Mouse (Mus musculus): Measurements from ENCODE around the gene Znrf1. TPM values are rescaled to one million over a fixed set of nuclear protein-coding genes. Genes with fewer than 3 reads are reported as not detected.

Gene Znrf1
- polyA plus RNA-seq, 1 experiment from 2014 or later = 23.1 TPM

DNA sequence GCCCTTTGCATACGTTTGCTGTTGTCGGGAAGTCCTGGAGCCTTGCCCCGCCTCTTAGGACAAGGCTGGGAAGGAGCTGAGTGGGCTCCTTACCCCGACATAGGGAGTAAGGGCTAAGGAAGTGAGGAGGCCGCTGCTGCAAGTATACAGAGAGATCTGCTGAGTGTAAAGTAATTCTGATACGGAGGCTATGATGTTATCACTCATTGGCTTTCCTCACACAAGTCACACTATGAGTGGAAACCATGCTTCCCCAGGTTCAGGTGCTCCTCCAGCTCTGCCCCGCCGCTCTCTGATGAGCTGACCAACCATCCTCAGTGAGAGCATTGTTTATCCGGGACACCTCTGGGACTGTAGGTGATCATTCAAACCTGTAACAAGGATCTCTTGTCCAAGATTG, 30.4 kb downstream of the Znrf1 start:
- Histone ChIP-seq H3K4me2 (0 out of 2 replicates have a peak overlapping the region, but pooled peaks have one; percentile 19), H3K27me3 (ENCODE audit: control insufficient read depth, insufficient read depth, low read length) (no peaks in the 10 kb centered on the region), H3K36me3 (ENCODE audit: control insufficient read depth, insufficient read depth, low read length) (no peaks in the 10 kb centered on the region), H3K4me1 (ENCODE audit: control insufficient read depth, insufficient read depth, low read length) (peaks cover 33% of the 10 kb centered on the region), H3K27ac (ENCODE audit: low read depth, low read length) (peak overlapping the region; percentile 15; the same call in 1 of the 2 replicates), H3K4me3 (ENCODE audit: low read depth, low read length) (no peak overlapping the region), H3K9me3 (replicated peaks; ENCODE audit: control insufficient read depth, low read length) (no peaks in the 10 kb centered on the region), H3K9ac (ENCODE audit: low read depth, low read length) (peak overlapping the region; percentile 22; the same call in 1 of the 2 replicates)
- WGBS (ENCODE audit: insufficient replicate concordance) = 59% methylated on average over 9 of the region's 9 CpGs
- ATAC-seq (replicated peaks; ENCODE audit: insufficient number of reproducible peaks, low FRiP score, low TSS enrichment) = no peak

DNA sequence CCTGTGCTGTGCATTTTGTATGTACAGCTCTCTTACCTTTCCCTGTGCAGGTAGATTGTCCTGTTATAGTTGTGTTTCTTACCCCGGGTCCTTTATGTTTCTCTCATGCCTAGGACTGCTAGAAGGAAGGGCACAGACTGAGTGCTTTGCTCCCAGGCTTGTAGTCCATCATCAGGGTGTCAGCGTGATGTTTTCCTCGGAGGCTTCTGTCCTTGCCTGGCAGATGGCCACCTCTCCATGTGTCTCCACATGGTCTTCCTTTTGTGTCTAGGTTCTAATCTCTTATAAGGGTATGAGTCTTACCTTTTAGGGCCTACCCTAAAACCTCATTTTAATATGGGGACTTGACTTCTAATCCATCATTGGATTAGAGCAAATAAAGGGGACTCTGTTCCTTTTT, 31.7 kb downstream of the Znrf1 start:
- 51% methylated on average over 3 of the region's 3 CpGs for WGBS (ENCODE audit: insufficient replicate concordance)
- Histone ChIP-seq H3K4me2 (no peak overlapping the region), H3K27me3 (ENCODE audit: control insufficient read depth, insufficient read depth, low read length) (no peaks in the 10 kb centered on the region), H3K27ac (ENCODE audit: low read depth, low read length) (peak overlapping the region; percentile 30; the same call in 1 of the 2 replicates), H3K4me3 (ENCODE audit: low read depth, low read length) (no peak overlapping the region), H3K9me3 (replicated peaks; ENCODE audit: control insufficient read depth, low read length) (no peaks in the 10 kb centered on the region), H3K36me3 (ENCODE audit: control insufficient read depth, insufficient read depth, low read length) (no peaks in the 10 kb centered on the region), H3K9ac (ENCODE audit: low read depth, low read length) (no peak overlapping the region), H3K4me1 (ENCODE audit: control insufficient read depth, insufficient read depth, low read length) (peaks cover 36% of the 10 kb centered on the region)
- no peak for ATAC-seq (replicated peaks; ENCODE audit: insufficient number of reproducible peaks, low FRiP score, low TSS enrichment)

DNA sequence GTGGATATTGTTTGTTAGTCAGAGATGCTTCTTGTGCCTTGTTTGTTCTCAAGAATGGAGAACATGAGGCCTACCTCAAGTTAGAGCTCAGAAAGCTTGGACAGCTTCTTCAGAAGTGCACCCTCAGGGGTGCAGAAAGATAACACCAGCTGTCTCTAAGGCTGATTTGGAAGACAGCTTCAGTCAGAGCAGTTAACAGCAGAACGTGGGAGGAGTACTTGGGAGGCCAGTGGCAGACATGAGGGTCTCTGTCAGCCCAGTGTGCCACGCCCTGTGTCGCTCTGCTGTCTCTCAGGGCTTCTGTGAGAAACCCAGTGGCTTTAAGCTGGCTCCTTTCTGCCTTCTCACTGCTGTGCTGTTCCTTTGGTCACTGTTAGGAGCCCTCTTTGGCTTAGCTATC, 32.1 kb downstream of the Znrf1 start:
- no peaks in the 10 kb centered on the region for H3K36me3 ChIP-seq (ENCODE audit: control insufficient read depth, insufficient read depth, low read length)
- H3K9ac ChIP-seq (ENCODE audit: low read depth, low read length) = 0 out of 2 replicates have a peak overlapping the region, but pooled peaks have one; percentile 11
- H3K4me3 ChIP-seq (ENCODE audit: low read depth, low read length) = no peak overlapping the region
- no peaks in the 10 kb centered on the region for H3K9me3 ChIP-seq (replicated peaks; ENCODE audit: control insufficient read depth, low read length)
- H3K27ac ChIP-seq (ENCODE audit: low read depth, low read length) = peak overlapping the region; percentile 30
- H3K4me1 ChIP-seq (ENCODE audit: control insufficient read depth, insufficient read depth, low read length) = peaks cover 40% of the 10 kb centered on the region
- no peak for ATAC-seq (replicated peaks; ENCODE audit: insufficient number of reproducible peaks, low FRiP score, low TSS enrichment)
- no peak overlapping the region; the same call in 1 of the 2 replicates for H3K4me2 ChIP-seq
- H3K27me3 ChIP-seq (ENCODE audit: control insufficient read depth, insufficient read depth, low read length) = no peaks in the 10 kb centered on the region
- 44% methylated on average over 3 of the region's 3 CpGs for WGBS (ENCODE audit: insufficient replicate concordance)

DNA sequence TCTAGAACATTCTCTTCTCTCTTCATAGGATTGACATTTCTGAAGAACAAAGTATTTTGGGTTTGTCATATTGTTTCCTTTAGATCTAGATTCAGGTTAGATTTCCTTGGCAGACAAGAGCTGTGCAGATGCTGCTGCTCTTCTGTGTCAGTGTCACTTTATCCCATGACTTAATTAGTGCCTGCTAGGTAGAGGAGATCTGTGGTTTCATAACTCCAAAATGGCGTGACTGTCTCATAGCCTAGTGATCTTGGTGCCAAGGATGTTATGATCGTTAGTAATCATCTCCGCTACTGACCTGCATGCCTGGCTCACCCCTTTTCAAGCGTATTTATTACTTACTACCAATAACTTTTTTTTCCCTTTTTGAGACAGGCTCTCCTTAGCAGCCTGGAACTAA, 34.0 kb downstream of the Znrf1 start:
- no peak overlapping the region for H3K4me3 ChIP-seq (ENCODE audit: low read depth, low read length)
- H3K36me3 ChIP-seq (ENCODE audit: control insufficient read depth, insufficient read depth, low read length) = no peaks in the 10 kb centered on the region
- no peak overlapping the region for H3K4me2 ChIP-seq
- no peak overlapping the region for H3K27ac ChIP-seq (ENCODE audit: low read depth, low read length)
- no peak overlapping the region for H3K9ac ChIP-seq (ENCODE audit: low read depth, low read length)
- 85% methylated on average over 4 of the region's 4 CpGs for whole genome bisulfite sequencing (ENCODE audit: insufficient replicate concordance)
- H3K4me1 ChIP-seq (ENCODE audit: control insufficient read depth, insufficient read depth, low read length) = peaks cover 50% of the 10 kb centered on the region
- H3K27me3 ChIP-seq (ENCODE audit: control insufficient read depth, insufficient read depth, low read length) = no peaks in the 10 kb centered on the region
- no peak for ATAC-seq (replicated peaks; ENCODE audit: insufficient number of reproducible peaks, low FRiP score, low TSS enrichment)
- H3K9me3 ChIP-seq (replicated peaks; ENCODE audit: control insufficient read depth, low read length) = no peaks in the 10 kb centered on the region

DNA sequence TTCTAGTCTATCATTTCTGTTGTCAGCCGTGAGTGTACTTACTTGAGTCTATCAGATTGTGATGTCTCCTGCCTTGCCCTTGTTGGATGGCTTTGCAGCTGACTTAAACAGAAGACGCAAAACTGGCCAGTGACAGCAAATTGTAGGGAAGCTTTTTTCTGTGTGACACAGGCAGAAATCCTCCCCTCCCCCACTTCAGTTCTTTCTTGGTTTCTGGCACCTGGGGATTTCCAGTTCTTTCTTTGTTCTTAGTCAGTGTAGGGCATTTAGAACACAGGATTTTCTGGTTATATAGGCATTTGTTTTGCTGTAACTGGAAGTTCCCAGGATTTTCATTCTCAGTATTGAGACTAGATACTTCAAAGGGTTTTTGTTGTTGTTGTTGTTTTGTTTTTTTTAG, 34.5 kb downstream of the Znrf1 start:
- H3K27me3 ChIP-seq (ENCODE audit: control insufficient read depth, insufficient read depth, low read length) = no peaks in the 10 kb centered on the region
- no peak overlapping the region for H3K9ac ChIP-seq (ENCODE audit: low read depth, low read length)
- WGBS (ENCODE audit: insufficient replicate concordance) = 54% methylated on average over 2 of the region's 2 CpGs
- H3K4me2 ChIP-seq = no peak overlapping the region
- H3K27ac ChIP-seq (ENCODE audit: low read depth, low read length) = no peak overlapping the region
- no peaks in the 10 kb centered on the region for H3K36me3 ChIP-seq (ENCODE audit: control insufficient read depth, insufficient read depth, low read length)
- ATAC-seq (replicated peaks; ENCODE audit: insufficient number of reproducible peaks, low FRiP score, low TSS enrichment) = no peak
- H3K4me3 ChIP-seq (ENCODE audit: low read depth, low read length) = no peak overlapping the region
- no peaks in the 10 kb centered on the region for H3K9me3 ChIP-seq (replicated peaks; ENCODE audit: control insufficient read depth, low read length)
- peaks cover 46% of the 10 kb centered on the region for H3K4me1 ChIP-seq (ENCODE audit: control insufficient read depth, insufficient read depth, low read length)

DNA sequence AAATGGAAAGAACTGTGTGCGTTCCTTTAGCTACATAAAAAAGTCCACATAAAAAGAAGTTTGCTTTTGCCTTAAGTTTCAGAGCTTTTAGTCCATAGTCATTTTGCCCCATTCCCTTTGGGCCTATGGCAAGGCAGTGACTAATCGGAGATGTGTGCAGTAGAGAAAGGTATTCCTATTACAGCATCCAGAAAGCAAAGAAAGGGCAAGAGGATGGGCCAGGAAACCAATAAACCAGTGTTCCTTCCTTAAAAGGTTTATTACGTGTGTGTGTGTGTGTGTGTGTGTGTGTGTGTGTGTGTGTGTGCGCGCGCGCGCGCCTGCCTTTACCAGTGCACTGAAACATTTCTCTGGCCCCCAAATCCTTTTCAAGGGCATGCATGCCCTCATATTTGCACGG, 35.8 kb downstream of the Znrf1 start:
- no peak overlapping the region for H3K4me3 ChIP-seq (ENCODE audit: low read depth, low read length)
- no peaks in the 10 kb centered on the region for H3K27me3 ChIP-seq (ENCODE audit: control insufficient read depth, insufficient read depth, low read length)
- no peak overlapping the region for H3K27ac ChIP-seq (ENCODE audit: low read depth, low read length)
- 91% methylated on average over 10 of the region's 10 CpGs for WGBS (ENCODE audit: insufficient replicate concordance)
- H3K36me3 ChIP-seq (ENCODE audit: control insufficient read depth, insufficient read depth, low read length) = no peaks in the 10 kb centered on the region
- no peak overlapping the region for H3K9ac ChIP-seq (ENCODE audit: low read depth, low read length)
- H3K4me1 ChIP-seq (ENCODE audit: control insufficient read depth, insufficient read depth, low read length) = peaks cover 35% of the 10 kb centered on the region
- H3K9me3 ChIP-seq (replicated peaks; ENCODE audit: control insufficient read depth, low read length) = no peaks in the 10 kb centered on the region
- H3K4me2 ChIP-seq = no peak overlapping the region
- no peak for ATAC-seq (replicated peaks; ENCODE audit: insufficient number of reproducible peaks, low FRiP score, low TSS enrichment)

DNA sequence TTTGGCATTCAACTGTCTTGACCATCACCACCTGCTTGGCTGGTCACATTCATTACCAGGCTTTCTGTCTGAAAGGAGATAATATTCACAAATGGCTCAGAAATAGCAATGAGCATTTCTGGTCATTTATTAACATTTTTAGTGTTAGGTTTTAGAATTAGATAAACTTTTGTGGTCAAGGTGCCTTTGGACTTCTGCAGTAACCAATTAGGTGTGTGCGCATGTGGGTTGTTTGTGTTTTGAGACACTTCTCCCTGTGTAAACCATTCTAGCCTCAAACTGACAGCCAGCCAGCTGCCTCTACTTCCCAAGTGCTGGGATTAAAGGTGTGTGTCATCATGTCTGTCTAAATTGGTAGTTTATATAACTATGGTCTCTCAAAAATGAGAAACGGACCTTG, 36.5 kb downstream of the Znrf1 start:
- Histone ChIP-seq H3K27ac (ENCODE audit: low read depth, low read length) (no peak overlapping the region), H3K4me3 (ENCODE audit: low read depth, low read length) (no peak overlapping the region), H3K36me3 (ENCODE audit: control insufficient read depth, insufficient read depth, low read length) (no peaks in the 10 kb centered on the region), H3K9me3 (replicated peaks; ENCODE audit: control insufficient read depth, low read length) (no peaks in the 10 kb centered on the region), H3K4me2 (no peak overlapping the region), H3K9ac (ENCODE audit: low read depth, low read length) (no peak overlapping the region), H3K4me1 (ENCODE audit: control insufficient read depth, insufficient read depth, low read length) (peaks cover 36% of the 10 kb centered on the region), H3K27me3 (ENCODE audit: control insufficient read depth, insufficient read depth, low read length) (no peaks in the 10 kb centered on the region)
- ATAC-seq (replicated peaks; ENCODE audit: insufficient number of reproducible peaks, low FRiP score, low TSS enrichment) = no peak
- 78% methylated on average over 2 of the region's 2 CpGs for WGBS (ENCODE audit: insufficient replicate concordance)

DNA sequence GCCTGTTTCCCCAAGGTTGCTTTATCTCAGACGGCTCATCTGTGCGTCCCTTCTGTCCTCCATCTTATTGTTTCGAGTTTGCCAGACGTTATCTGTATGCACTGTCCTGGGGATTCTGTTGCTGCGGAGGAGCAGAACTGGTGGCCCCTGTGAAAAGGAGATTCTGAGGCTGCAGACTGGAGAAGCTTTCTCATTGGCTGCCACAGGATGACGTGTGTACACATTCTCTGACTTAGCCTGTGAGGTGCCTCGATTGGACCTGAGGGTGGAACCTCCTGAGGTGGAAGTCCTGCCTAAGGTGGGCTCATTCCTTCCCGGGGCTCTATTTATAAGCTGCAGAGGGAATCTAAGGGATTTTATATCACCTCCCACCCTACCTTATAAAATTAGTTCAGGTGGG, 37.7 kb downstream of the Znrf1 start:
- Histone ChIP-seq H3K9ac (ENCODE audit: low read depth, low read length) (0 out of 2 replicates have a peak overlapping the region, but pooled peaks have one; percentile 28), H3K27ac (ENCODE audit: low read depth, low read length) (peak overlapping the region; percentile 42), H3K9me3 (replicated peaks; ENCODE audit: control insufficient read depth, low read length) (no peaks in the 10 kb centered on the region), H3K27me3 (ENCODE audit: control insufficient read depth, insufficient read depth, low read length) (no peaks in the 10 kb centered on the region), H3K4me3 (ENCODE audit: low read depth, low read length) (peak overlapping the region; percentile 19), H3K4me1 (ENCODE audit: control insufficient read depth, insufficient read depth, low read length) (peaks cover 26% of the 10 kb centered on the region), H3K36me3 (ENCODE audit: control insufficient read depth, insufficient read depth, low read length) (no peaks in the 10 kb centered on the region; the same call in 1 of the 2 replicates), H3K4me2 (peak overlapping the region; percentile 58)
- 19% methylated on average over 8 of the region's 8 CpGs for WGBS (ENCODE audit: insufficient replicate concordance)
- ATAC-seq (replicated peaks; ENCODE audit: insufficient number of reproducible peaks, low FRiP score, low TSS enrichment) = peak; percentile 92

DNA sequence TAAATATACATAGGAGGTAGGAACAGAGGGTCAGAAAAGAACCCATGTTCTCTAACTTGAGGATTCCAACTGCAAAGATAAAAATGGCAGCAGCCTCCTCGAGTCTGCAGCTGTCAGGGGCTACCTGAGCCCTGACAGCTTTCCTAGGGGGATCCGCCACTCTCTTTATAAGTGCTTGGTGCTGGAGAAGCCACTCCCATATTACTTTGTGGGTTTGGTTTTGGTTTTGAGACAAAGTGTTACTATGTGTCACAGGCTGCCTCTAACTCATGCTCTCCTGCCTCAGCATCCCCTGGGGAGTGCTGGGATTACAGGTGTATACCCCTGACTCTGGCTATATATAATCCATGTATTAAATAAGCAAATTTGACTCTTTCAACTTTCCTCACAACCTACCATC, 38.1 kb downstream of the Znrf1 start:
- H3K9ac ChIP-seq (ENCODE audit: low read depth, low read length) = no peak overlapping the region
- peak overlapping the region; percentile 58 for H3K4me2 ChIP-seq
- H3K27ac ChIP-seq (ENCODE audit: low read depth, low read length) = peak overlapping the region; percentile 42
- H3K36me3 ChIP-seq (ENCODE audit: control insufficient read depth, insufficient read depth, low read length) = no peaks in the 10 kb centered on the region; the same call in 1 of the 2 replicates
- H3K4me1 ChIP-seq (ENCODE audit: control insufficient read depth, insufficient read depth, low read length) = peaks cover 26% of the 10 kb centered on the region
- peak overlapping the region; percentile 19; the same call in 1 of the 2 replicates for H3K4me3 ChIP-seq (ENCODE audit: low read depth, low read length)
- no peaks in the 10 kb centered on the region for H3K9me3 ChIP-seq (replicated peaks; ENCODE audit: control insufficient read depth, low read length)
- H3K27me3 ChIP-seq (ENCODE audit: control insufficient read depth, insufficient read depth, low read length) = no peaks in the 10 kb centered on the region
- ATAC-seq (replicated peaks; ENCODE audit: insufficient number of reproducible peaks, low FRiP score, low TSS enrichment) = no peak
- 38% methylated on average over 2 of the region's 2 CpGs for WGBS (ENCODE audit: insufficient replicate concordance)

Measured in heart, embryonic 11.5 days (tissue).